Mouse (Mus musculus) gastrocnemius, postnatal 14 days (tissue): ENCODE data around the gene Etfb. TPM values are rescaled to one million over a fixed set of nuclear protein-coding genes. Genes with fewer than 3 reads are reported as not detected.
"Not testable (repeated sequence)": the region's sequence is repeated elsewhere in the genome, so short reads cannot be mapped to it uniquely, and the experiment has no call there.

ENCODE experiments used
- DNase-seq: peaks from one replicate; pipeline ENCODE4 v3.0.0; 2021; ENCODE audit warnings: mixed read lengths
- intact Hi-C: fragments of 180-260 bp; cut with DNase I; formaldehyde crosslinking; loops from one replicate; pipeline ENCODE4 v1.15.1; 2025; ENCODE audit warnings: low total_unique reads
- long read RNA-seq, 2 experiments: library from polyadenylated mRNA; stranded (forward); transcript quantifications; one replicate each; pipeline ENCODE4 v2.0.0; 2021
- total RNA-seq, 2 experiments: library from RNA; stranded (reverse); gene quantifications; 2 replicates each; pipeline ENCODE4 v1.2.3; 2021

The Etfb gene
- total RNA-seq, result 100 to 1,000 TPM; 341 to 442 TPM
- long read RNA-seq, experiment 1, transcript Etfb-201 (6 exons, 893 nt), result major isoform, 386 of 434 reads
- long read RNA-seq, experiment 1, partial matches to known transcripts, result 46 of 434 reads
- long read RNA-seq, experiment 1, other reads (novel, unspliced or antisense), result 2 of 434 reads
- long read RNA-seq, experiment 2, transcript Etfb-201 (6 exons, 893 nt), result major isoform, 406 of 462 reads
- long read RNA-seq, experiment 2, partial matches to known transcripts, result 50 of 462 reads
- long read RNA-seq, experiment 2, other reads (novel, unspliced or antisense), result 6 of 462 reads

- intact Hi-C loops, result no loop called here
Measured at GRCm38 (mm10) chr7:43443917-43444293, at the start of gene Etfb, which contains the start of gene Gm45233. Gene Etfb (plus strand): TSS chr7:43444083. Gene Gm45233 (plus strand): TSS chr7:43444128.

GRCm38 (mm10) chr7:43399501-43399900, 44.4 kb upstream of the Etfb start:
- DNase-seq, result no peak
- intact Hi-C loops, result no loop called here

More at GRCm38 (mm10) chr7:43443917-43444293, at the start of gene Etfb, which contains the start of gene Gm45233:
- DNase-seq, result peak; percentile 94

GRCm38 (mm10) chr7:43402718-43403117, 41.2 kb upstream of the Etfb start:
- intact Hi-C loops, result no loop called here

GRCm38 (mm10) chr7:43407573-43407972, 36.3 kb upstream of the Etfb start:
- DNase-seq, result no peak
- intact Hi-C loops, result no loop called here

More at GRCm38 (mm10) chr7:43402718-43403117, 41.2 kb upstream of the Etfb start:
- no peak for DNase-seq

- no peak for DNase-seq
- intact Hi-C loops, result no loop called here
Measured at GRCm38 (mm10) chr7:43408131-43408553, 35.7 kb upstream of the Etfb start, which contains the start of gene Siglecg. Gene Siglecg (plus strand): TSS chr7:43408204.

GRCm38 (mm10) chr7:43409084-43409483, 34.8 kb upstream of the Etfb start:
- intact Hi-C loops, result no loop called here
- DNase-seq, result no peak

- intact Hi-C loops, DNase-seq: not testable (repeated sequence)
Measured at GRCm38 (mm10) chr7:43411724-43412123, 32.2 kb upstream of the Etfb start.

GRCm38 (mm10) chr7:43417298-43417697, 26.6 kb upstream of the Etfb start:
- no peak for DNase-seq
- intact Hi-C loops, result no loop called here

- intact Hi-C loops, result no loop called here
- peak; percentile 83 for DNase-seq
Measured at GRCm38 (mm10) chr7:43422995-43423617, 20.8 kb upstream of the Etfb start.

GRCm38 (mm10) chr7:43423991-43424625, 19.8 kb upstream of the Etfb start:
- intact Hi-C loops, result no loop called here
- DNase-seq, result no peak

- intact Hi-C loops, result loop anchor here (5.0 kb wide), 1 partner anchor 35 kb away; the partner anchor contains the start of gene Vsig10l
- DNase-seq, result no peak
Measured at GRCm38 (mm10) chr7:43427406-43427805, 16.5 kb upstream of the Etfb start, which contains the start of gene Lim2. Gene Lim2 (plus strand): TSS chr7:43427670.

- intact Hi-C loops, result loop anchor here (5.0 kb wide), 1 partner anchor 33 kb away; the partner anchor contains the start of gene Vsig10l
- DNase-seq, result no peak
Measured at GRCm38 (mm10) chr7:43429500-43429899, 14.4 kb upstream of the Etfb start.

GRCm38 (mm10) chr7:43432891-43433290, 11.0 kb upstream of the Etfb start:
- intact Hi-C loops, result no loop called here
- DNase-seq, result no peak

GRCm38 (mm10) chr7:43434676-43435075, 9.2 kb upstream of the Etfb start:
- DNase-seq, result no peak
- intact Hi-C loops, result no loop called here

GRCm38 (mm10) chr7:43436341-43437255, 7.3 kb upstream of the Etfb start, which contains the start of gene Nkg7:
Gene Nkg7 (plus strand): TSS chr7:43437073.
- intact Hi-C loops, result no loop called here
- no peak for DNase-seq

GRCm38 (mm10) chr7:43438611-43439010, 5.3 kb upstream of the Etfb start:
- no peak for DNase-seq
- intact Hi-C loops, result no loop called here

GRCm38 (mm10) chr7:43440482-43440881, 3.4 kb upstream of the Etfb start, which contains the start of gene Cldnd2:
Gene Cldnd2 (plus strand): TSS chr7:43440782.
- intact Hi-C loops, result no loop called here

GRCm38 (mm10) chr7:43441071-43441470, 2.8 kb upstream of the Etfb start:
- no peak for DNase-seq
- intact Hi-C loops, result no loop called here

More at GRCm38 (mm10) chr7:43440482-43440881, 3.4 kb upstream of the Etfb start, which contains the start of gene Cldnd2:
- DNase-seq, result no peak

GRCm38 (mm10) chr7:43442684-43443083, 1.2 kb upstream of the Etfb start:
- DNase-seq, result no peak
- intact Hi-C loops, result no loop called here
